Mouse (Mus musculus): ENCODE measurements around the gene Ocel1.

DNA sequence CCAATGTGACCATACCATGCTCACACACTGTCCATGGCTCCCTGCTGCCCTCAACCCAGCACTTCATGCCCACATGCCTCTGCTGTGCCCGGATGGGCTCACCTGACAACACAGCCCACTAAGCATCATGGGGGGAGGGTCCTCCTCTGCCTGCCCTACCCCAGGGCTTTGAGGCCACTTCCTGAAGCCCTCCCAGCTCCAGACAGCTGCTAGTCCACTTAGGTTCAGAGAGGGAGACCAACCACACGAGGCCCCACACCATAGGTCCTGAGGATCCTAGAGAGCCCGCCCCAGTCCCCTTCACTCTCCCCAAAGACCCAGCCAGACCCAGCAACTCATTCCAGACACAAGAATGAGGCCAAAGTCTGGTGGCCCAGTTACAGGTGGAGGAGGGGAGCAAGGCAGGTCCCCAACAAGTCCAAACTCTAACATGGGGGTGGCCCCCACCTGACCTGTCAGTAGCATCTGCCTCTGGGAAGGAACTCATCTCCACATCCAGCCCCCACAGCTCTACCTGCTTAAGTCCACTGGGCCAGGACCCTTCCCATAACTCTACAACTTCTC is 8.5 kb downstream of the Ocel1 start:
- no peak for TF ChIP-seq POLR2A (IDR thresholded peaks at IDR 0.05; ENCODE audit: borderline replicate concordance, control insufficient read depth, low read depth, low read length)
- TF ChIP-seq CTCF (IDR thresholded peaks at IDR 0.05; ENCODE audit: control insufficient read depth, insufficient read depth, low read length): no peak

Data from bone marrow, adult 2 months (tissue).